Mouse (Mus musculus): ENCODE measurements at regions not wholly inside any gene's neighbourhood (a gene's known extent, or its start where the extent isn't known, plus 50 kb on each side); places are given as distances from the start of the nearest gene placed in this dataset.

- WGBS, result 83% methylated on average over 17 of the region's 17 CpGs
- Histone ChIP-seq H3K9me3 (no peaks in the 10 kb centered on the region), H3K27ac (no peak overlapping the region), H3K36me3 (no peaks in the 10 kb centered on the region), H3K4me1 (no peaks in the 10 kb centered on the region), H3K4me3 (no peak overlapping the region), H3K9ac (no peak overlapping the region), H3K27me3 (no peaks in the 10 kb centered on the region), H3K4me2 (no peak overlapping the region)
- no peak for ATAC-seq (ENCODE audit: insufficient number of reproducible peaks, low FRiP score, low TSS enrichment, low read depth)
Observed at GRCm38 (mm10) chr10:117441979-117442803, 62.4 kb upstream of the Cpsf6 start.

DNA sequence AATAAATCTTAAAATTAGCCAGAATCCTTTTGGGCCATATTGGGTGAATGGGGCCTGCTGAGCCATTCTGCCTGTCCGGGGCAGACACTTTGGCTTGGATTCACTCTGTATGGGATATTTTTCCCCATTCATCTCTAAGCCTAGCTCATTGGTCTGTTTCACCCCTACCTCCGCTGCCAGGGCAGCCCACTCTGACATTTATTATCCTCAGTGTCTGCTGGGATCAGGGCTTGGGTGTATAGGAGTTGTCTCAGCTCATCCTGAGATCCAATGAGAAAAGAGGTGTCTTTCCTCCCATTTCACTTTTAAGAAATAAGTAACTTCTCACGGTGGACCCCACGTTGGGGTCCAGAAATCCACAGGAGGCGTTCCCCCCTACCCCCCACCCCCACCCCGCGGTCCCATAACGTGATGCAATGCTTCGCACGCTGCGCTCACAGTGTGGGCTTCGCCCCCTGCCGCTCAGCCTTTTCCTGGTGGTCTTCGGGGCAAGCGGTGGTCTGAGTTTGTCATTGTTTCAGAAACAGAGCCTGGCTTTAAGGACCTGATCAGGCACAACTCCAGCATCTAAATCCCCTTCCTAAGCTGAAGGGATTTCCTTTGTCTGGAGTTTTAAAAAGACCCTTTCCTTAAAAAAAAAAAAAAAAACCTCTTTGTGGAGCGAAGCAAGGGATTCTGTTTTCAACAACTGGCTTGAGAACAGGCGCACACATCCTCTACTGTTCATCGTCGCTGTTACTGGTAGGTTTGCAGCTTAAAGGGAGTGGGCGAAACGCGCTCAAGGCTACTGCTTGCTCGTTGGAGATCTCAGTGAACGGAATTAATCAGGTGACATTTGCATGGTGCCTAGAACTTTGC lies 61.5 kb upstream of the Cpsf6 start:
- Histone ChIP-seq H3K4me3 (no peak overlapping the region), H3K27me3 (no peaks in the 10 kb centered on the region), H3K4me2 (no peak overlapping the region), H3K4me1 (peaks cover 6% of the 10 kb centered on the region), H3K27ac (no peak overlapping the region), H3K9me3 (no peaks in the 10 kb centered on the region), H3K36me3 (no peaks in the 10 kb centered on the region), H3K9ac (no peak overlapping the region)
- no peak for ATAC-seq (ENCODE audit: insufficient number of reproducible peaks, low FRiP score, low TSS enrichment, low read depth)
- WGBS, result 33% methylated on average over 24 of the region's 24 CpGs

GRCm38 (mm10) chr10:117440225-117440976 lies 60.6 kb upstream of the Cpsf6 start:
- Histone ChIP-seq H3K4me2 (no peak overlapping the region), H3K4me3 (no peak overlapping the region), H3K27ac (no peak overlapping the region), H3K4me1 (peaks cover 16% of the 10 kb centered on the region), H3K27me3 (no peaks in the 10 kb centered on the region; the same call in 1 of the 2 replicates), H3K36me3 (no peaks in the 10 kb centered on the region), H3K9ac (no peak overlapping the region), H3K9me3 (no peaks in the 10 kb centered on the region)
- 84% methylated on average over 9 of the region's 9 CpGs for WGBS
- no peak for ATAC-seq (ENCODE audit: insufficient number of reproducible peaks, low FRiP score, low TSS enrichment, low read depth)

- no peaks in the 10 kb centered on the region for H3K36me3 ChIP-seq
- H3K4me1 ChIP-seq, result peaks cover 22% of the 10 kb centered on the region
- no peak overlapping the region for H3K27ac ChIP-seq
- WGBS, result 95% methylated on average over 3 of the region's 3 CpGs
- H3K4me2 ChIP-seq, result no peak overlapping the region
- H3K9ac ChIP-seq, result no peak overlapping the region
- no peaks in the 10 kb centered on the region; the same call in 1 of the 2 replicates for H3K27me3 ChIP-seq
- ATAC-seq (ENCODE audit: insufficient number of reproducible peaks, low FRiP score, low TSS enrichment, low read depth), result no peak
- no peaks in the 10 kb centered on the region for H3K9me3 ChIP-seq
- no peak overlapping the region for H3K4me3 ChIP-seq
Observed at GRCm38 (mm10) chr10:117439206-117440110, 59.6 kb upstream of the Cpsf6 start.

DNA sequence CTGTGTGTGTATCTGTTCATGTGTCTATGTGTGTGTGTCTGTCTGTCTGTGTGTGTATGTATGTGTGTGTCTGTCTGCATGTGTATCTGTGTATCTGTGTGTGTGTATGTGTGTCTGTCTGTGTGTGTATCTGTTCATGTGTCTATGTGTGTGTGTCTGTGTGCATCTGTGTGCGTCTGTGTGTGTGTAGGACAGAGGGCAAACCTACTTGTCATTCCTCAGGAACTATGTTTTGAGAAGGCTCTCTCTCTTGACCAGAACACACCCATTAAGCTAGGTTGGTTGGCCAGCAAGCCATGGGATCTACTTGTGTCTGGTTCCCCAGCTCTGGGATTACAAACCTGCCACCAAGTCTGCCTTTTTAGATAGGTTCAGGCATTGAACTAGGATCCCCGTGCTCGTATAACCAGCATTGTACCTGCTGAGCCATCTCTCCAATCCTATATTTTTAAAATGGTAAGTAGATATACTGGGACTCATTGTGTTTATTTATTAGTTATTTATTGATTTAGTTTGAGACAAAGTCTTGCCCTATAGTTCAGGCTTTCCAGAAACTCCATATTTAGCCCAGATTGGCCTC lies 58.9 kb upstream of the Cpsf6 start:
- no peak overlapping the region for H3K27ac ChIP-seq
- H3K27me3 ChIP-seq, result no peaks in the 10 kb centered on the region; the same call in 1 of the 2 replicates
- H3K36me3 ChIP-seq, result no peaks in the 10 kb centered on the region
- H3K9me3 ChIP-seq, result no peaks in the 10 kb centered on the region
- peaks cover 22% of the 10 kb centered on the region for H3K4me1 ChIP-seq
- H3K9ac ChIP-seq, result no peak overlapping the region
- 95% methylated on average over 3 of the region's 3 CpGs for WGBS
- ATAC-seq (ENCODE audit: insufficient number of reproducible peaks, low FRiP score, low TSS enrichment, low read depth), result no peak
- no peak overlapping the region for H3K4me2 ChIP-seq
- no peak overlapping the region for H3K4me3 ChIP-seq

- Histone ChIP-seq H3K9me3 (no peaks in the 10 kb centered on the region), H3K36me3 (no peaks in the 10 kb centered on the region), H3K27ac (no peak overlapping the region), H3K4me3 (no peak overlapping the region), H3K9ac (no peak overlapping the region), H3K27me3 (no peaks in the 10 kb centered on the region; the same call in 1 of the 2 replicates), H3K4me1 (peaks cover 22% of the 10 kb centered on the region), H3K4me2 (no peak overlapping the region)
- 89% methylated on average over 2 of the region's 2 CpGs for WGBS
- no peak for ATAC-seq (ENCODE audit: insufficient number of reproducible peaks, low FRiP score, low TSS enrichment, low read depth)
Observed at GRCm38 (mm10) chr10:117437970-117438369, 58.2 kb upstream of the Cpsf6 start.

DNA sequence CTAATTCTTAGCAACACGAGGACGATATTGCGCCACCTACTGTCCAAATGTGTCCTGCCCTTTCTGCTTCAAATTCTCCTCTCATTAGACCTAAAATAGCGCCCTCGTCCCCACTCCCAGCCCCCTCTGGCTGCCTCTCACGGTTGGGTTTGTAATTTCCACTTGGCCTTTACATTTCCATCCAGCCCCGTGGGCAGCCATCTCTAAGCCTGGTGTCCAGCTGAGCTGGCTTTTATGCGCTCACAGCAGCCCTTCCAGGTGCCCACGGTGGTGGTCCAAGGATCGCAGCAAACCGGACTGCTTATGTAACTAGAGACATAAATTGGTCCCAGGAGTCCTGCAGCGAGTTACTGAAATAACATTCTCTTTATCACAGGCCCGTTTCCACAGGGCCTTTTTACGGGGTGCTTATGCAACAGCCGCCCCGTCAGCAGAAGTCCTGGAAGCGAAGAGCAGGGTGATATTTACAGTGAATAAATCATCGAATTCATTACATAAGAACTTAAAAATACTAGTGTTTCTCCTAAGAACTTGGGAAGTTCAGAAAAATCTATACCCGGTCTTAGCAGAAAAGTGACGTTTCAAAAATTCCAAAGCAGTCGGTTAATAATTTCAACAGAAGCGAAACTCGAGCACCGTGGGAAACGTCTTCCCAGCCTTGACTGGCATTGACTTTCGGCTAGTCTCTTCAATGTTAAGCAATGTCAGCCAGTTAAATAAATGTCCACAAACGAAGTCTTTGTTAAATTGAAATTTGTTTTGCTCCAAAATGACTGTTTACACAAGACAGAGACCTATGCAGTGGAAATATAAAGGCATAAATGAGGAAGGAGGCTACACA lies 57.3 kb upstream of the Cpsf6 start:
- H3K4me1 ChIP-seq, result peaks cover 30% of the 10 kb centered on the region
- no peaks in the 10 kb centered on the region; the same call in 1 of the 2 replicates for H3K27me3 ChIP-seq
- ATAC-seq (ENCODE audit: insufficient number of reproducible peaks, low FRiP score, low TSS enrichment, low read depth), result no peak
- H3K27ac ChIP-seq, result peak overlapping the region; percentile 64; the same call in 1 of the 2 replicates
- whole genome bisulfite sequencing, result 23% methylated on average over 27 of the region's 27 CpGs
- H3K9ac ChIP-seq, result no peak overlapping the region
- H3K4me3 ChIP-seq, result 0 out of 2 replicates have a peak overlapping the region, but pooled peaks have one; percentile 18
- peak overlapping the region; percentile 38 for H3K4me2 ChIP-seq
- no peaks in the 10 kb centered on the region for H3K36me3 ChIP-seq
- no peaks in the 10 kb centered on the region for H3K9me3 ChIP-seq

GRCm38 (mm10) chr10:117436308-117436874 lies 56.6 kb upstream of the Cpsf6 start:
- 58% methylated on average over 8 of the region's 8 CpGs for WGBS
- Histone ChIP-seq H3K4me3 (no peak overlapping the region), H3K27me3 (no peaks in the 10 kb centered on the region; the same call in 1 of the 2 replicates), H3K4me1 (peaks cover 31% of the 10 kb centered on the region), H3K9ac (no peak overlapping the region), H3K27ac (no peak overlapping the region), H3K9me3 (no peaks in the 10 kb centered on the region), H3K36me3 (no peaks in the 10 kb centered on the region), H3K4me2 (peak overlapping the region; percentile 38)
- ATAC-seq (ENCODE audit: insufficient number of reproducible peaks, low FRiP score, low TSS enrichment, low read depth), result no peak

DNA sequence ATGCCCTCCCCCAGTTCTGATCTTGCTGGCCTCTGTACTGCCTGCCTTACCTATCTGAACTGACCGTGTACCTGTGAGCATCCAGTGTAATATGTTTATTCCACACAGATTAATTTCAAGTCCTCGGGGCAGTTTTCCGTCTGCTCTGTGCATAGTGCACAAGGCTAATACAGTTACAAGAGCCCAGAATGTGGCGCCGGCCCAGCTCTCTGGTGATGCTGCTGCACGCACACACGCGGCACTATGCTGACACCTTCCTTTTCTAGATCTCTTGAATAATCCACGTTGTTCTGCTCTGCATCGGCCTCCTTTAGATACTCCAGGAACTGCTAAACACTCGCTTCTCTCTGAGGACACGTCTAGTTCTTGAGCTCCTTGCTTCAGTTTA lies 55.9 kb upstream of the Cpsf6 start:
- Histone ChIP-seq H3K4me1 (peaks cover 31% of the 10 kb centered on the region), H3K9me3 (no peaks in the 10 kb centered on the region), H3K9ac (no peak overlapping the region), H3K36me3 (no peaks in the 10 kb centered on the region), H3K4me2 (peak overlapping the region; percentile 50), H3K27me3 (no peaks in the 10 kb centered on the region; the same call in 1 of the 2 replicates), H3K27ac (no peak overlapping the region), H3K4me3 (peak overlapping the region; percentile 20)
- no peak for ATAC-seq (ENCODE audit: insufficient number of reproducible peaks, low FRiP score, low TSS enrichment, low read depth)
- WGBS, result 45% methylated on average over 12 of the region's 12 CpGs
